Mouse (Mus musculus): ENCODE measurements around the gene Prl3d1.
"Not testable (repeated sequence)": the region's sequence is repeated elsewhere in the genome, so short reads cannot be mapped to it uniquely, and the experiment has no call there.

GRCm38 (mm10) chr13:27121398-27121797 is 27.4 kb downstream of the Prl3d1 start, which contains the start of gene Prl3d2:
- not testable (repeated sequence) for TF ChIP-seq TAL1, GATA1 (IDR thresholded peaks at IDR 0.05; ENCODE audit: low read length)
